Comparison of ENCODE assay signal across 27 mouse cellular contexts in the genomic region with DNA sequence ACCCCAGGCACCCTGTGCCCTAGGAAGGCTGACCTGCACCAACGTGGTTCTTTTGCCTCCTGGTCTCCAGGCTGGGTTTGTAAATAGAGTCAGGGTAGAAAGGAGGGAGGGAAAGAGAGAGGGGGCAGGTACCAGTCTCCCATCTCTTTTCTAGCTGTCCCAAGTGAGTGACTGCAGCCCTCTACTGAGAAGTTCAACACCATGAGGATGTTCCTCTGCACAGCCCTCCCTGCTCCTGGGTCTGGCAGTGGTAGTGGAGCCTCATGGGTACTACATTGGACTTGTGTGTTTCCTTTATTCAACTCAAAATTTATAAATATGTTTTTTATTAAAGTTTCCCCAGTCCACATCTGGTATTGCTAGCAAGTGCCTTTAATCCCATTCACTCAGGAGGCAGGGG.
DNase-seq lines count a peak whose midpoint lies in the region; ATAC-seq and TF ChIP-seq lines count a peak whose summit lies in the region.
"Had no signal": no experiment of that assay in that cellular context is flagged by ENCODE, and none has a peak within 500 bp of the region (broad histone marks: within the 10 kb centered on the region; RNA-seq: fewer than 3 reads in every experiment).

No protein-coding gene starts in this region.

- no peaks in the 10 kb centered on the region for H3K79me2 ChIP-seq in heart, adult 2 months (replicated peaks; ENCODE audit: control insufficient read depth, insufficient read depth, low read length)

- no peak overlapping the region for H3K9ac ChIP-seq in forebrain, embryonic 16.5 days (replicated peaks; ENCODE audit: low read depth, low read length)
- no peak overlapping the region for H3K9ac ChIP-seq in heart, adult 2 months (ENCODE audit: low read depth, low read length)
- no peak overlapping the region for H3K9ac ChIP-seq in intestine, embryonic 14.5 days (ENCODE audit: low read length)
- no peak overlapping the region for H3K9ac ChIP-seq in intestine, embryonic 16.5 days (ENCODE audit: low read depth, low read length)
- H3K9ac ChIP-seq: embryonic facial prominence, embryonic 13.5 days; embryonic facial prominence, embryonic 15.5 days; forebrain, embryonic 12.5 days had no signal

- H3K4me3 ChIP-seq in forebrain, embryonic 10.5 days, result no peak overlapping the region
- no peak overlapping the region for H3K4me3 ChIP-seq in forebrain, embryonic 16.5 days (replicated peaks; ENCODE audit: low read length)
- H3K4me3 ChIP-seq in heart, adult 2 months, result no peak overlapping the region
- no peak overlapping the region for H3K4me3 ChIP-seq in intestine, embryonic 14.5 days (ENCODE audit: low read depth, low read length)
- no peak overlapping the region for H3K4me3 ChIP-seq in intestine, embryonic 16.5 days (ENCODE audit: low read length)
- H3K4me3 ChIP-seq in lung, adult 2 months (replicated peaks; ENCODE audit: extremely low read depth, low read depth, low read length), result no peak overlapping the region
- H3K4me3 ChIP-seq: embryonic facial prominence, embryonic 13.5 days; embryonic facial prominence, embryonic 15.5 days; erythroblast, embryonic 14.5 days; forebrain, embryonic 12.5 days had no signal

- no peak for ATAC-seq in forebrain, embryonic 16.5 days
- no peak for ATAC-seq in intestine, embryonic 14.5 days (replicated peaks; ENCODE audit: low FRiP score, low TSS enrichment, low read depth)
- ATAC-seq in intestine, embryonic 16.5 days, result no peak
- ATAC-seq: activated CD4-positive, CD25-positive, alpha-beta regulatory T cell, adult 4 months; CD4-positive, CD25-positive, alpha-beta regulatory T cell, adult 4 months; forebrain, embryonic 14.5 days; Patski had no signal

- H3K4me2 ChIP-seq in forebrain, embryonic 16.5 days (ENCODE audit: low read length), result no peak overlapping the region
- no peak overlapping the region for H3K4me2 ChIP-seq in intestine, embryonic 14.5 days (ENCODE audit: low read length)
- no peak overlapping the region for H3K4me2 ChIP-seq in intestine, embryonic 16.5 days (ENCODE audit: low read depth, low read length)
- H3K4me2 ChIP-seq: embryonic facial prominence, embryonic 13.5 days; embryonic facial prominence, embryonic 15.5 days; forebrain, embryonic 12.5 days had no signal

- H3K27ac ChIP-seq in forebrain, embryonic 10.5 days, result no peak overlapping the region
- H3K27ac ChIP-seq in forebrain, embryonic 16.5 days (ENCODE audit: low read length), result no peak overlapping the region
- H3K27ac ChIP-seq in heart, adult 2 months, result no peak overlapping the region
- no peak overlapping the region for H3K27ac ChIP-seq in intestine, embryonic 14.5 days (ENCODE audit: low read depth)
- no peak overlapping the region for H3K27ac ChIP-seq in intestine, embryonic 16.5 days (ENCODE audit: low read length)
- H3K27ac ChIP-seq: embryonic facial prominence, embryonic 13.5 days; embryonic facial prominence, embryonic 15.5 days; forebrain, embryonic 12.5 days had no signal

- no peaks in the 10 kb centered on the region for H3K9me3 ChIP-seq in forebrain, embryonic 10.5 days
- H3K9me3 ChIP-seq in forebrain, embryonic 16.5 days (ENCODE audit: control insufficient read depth, low read length), result no peaks in the 10 kb centered on the region
- H3K9me3 ChIP-seq in intestine, embryonic 14.5 days (ENCODE audit: control insufficient read depth, low read length), result no peaks in the 10 kb centered on the region
- no peaks in the 10 kb centered on the region for H3K9me3 ChIP-seq in intestine, embryonic 16.5 days (ENCODE audit: control insufficient read depth, low read length)
- H3K9me3 ChIP-seq: embryonic facial prominence, embryonic 13.5 days; embryonic facial prominence, embryonic 15.5 days; forebrain, embryonic 12.5 days; G1E had no signal

- no peaks in the 10 kb centered on the region for H3K4me1 ChIP-seq in forebrain, embryonic 10.5 days
- no peaks in the 10 kb centered on the region for H3K4me1 ChIP-seq in forebrain, embryonic 16.5 days (replicated peaks; ENCODE audit: control insufficient read depth, insufficient read depth, low read length)
- H3K4me1 ChIP-seq in heart, adult 2 months (ENCODE audit: control insufficient read depth, insufficient read depth, low read length), result peaks cover 5% of the 10 kb centered on the region
- no peaks in the 10 kb centered on the region for H3K4me1 ChIP-seq in intestine, embryonic 14.5 days (replicated peaks; ENCODE audit: control insufficient read depth, insufficient read depth, low read length)
- H3K4me1 ChIP-seq in intestine, embryonic 16.5 days (ENCODE audit: control insufficient read depth, insufficient read depth, low read length), result no peaks in the 10 kb centered on the region
- H3K4me1 ChIP-seq in lung, adult 2 months (ENCODE audit: control insufficient read depth, insufficient read depth, low read length), result no peaks in the 10 kb centered on the region
- H3K4me1 ChIP-seq: embryonic facial prominence, embryonic 13.5 days; forebrain, embryonic 12.5 days had no signal

- intact Hi-C loops in heart, adult 2 months (cut with DNase I), result no loop called here

- 45% methylated on average over 1 of the region's 1 CpGs for WGBS in forebrain, embryonic 10.5 days
- 59% methylated on average over 1 of the region's 1 CpGs for WGBS in forebrain, embryonic 16.5 days
- 68% methylated on average over 1 of the region's 1 CpGs for WGBS in heart, adult 2 months
- 46% methylated on average over 1 of the region's 1 CpGs for WGBS in intestine, embryonic 14.5 days
- WGBS in intestine, embryonic 16.5 days, result 43% methylated on average over 1 of the region's 1 CpGs
- WGBS in lung, adult 2 months, result 50% methylated on average over 1 of the region's 1 CpGs

- no peak for TF ChIP-seq EP300 in heart, adult 2 months (IDR thresholded peaks at IDR 0.05; ENCODE audit: insufficient read depth, low read depth, low read length)

- TF ChIP-seq POLR2A in heart, adult 2 months (IDR thresholded peaks at IDR 0.05; ENCODE audit: insufficient read depth, low read depth, low read length), result no peak
- TF ChIP-seq POLR2A in lung, adult 2 months (IDR thresholded peaks at IDR 0.05; ENCODE audit: borderline replicate concordance, extremely low read depth, low read depth, low read length), result no peak

- DNase-seq in forebrain, embryonic 10.5 days (ENCODE audit: extremely low spot score, low spot score), result peak; percentile 6
- DNase-seq in heart, adult 11 months, result peak; percentile 73
- DNase-seq in heart, adult 2 months, result no peak
- peak; percentile 23 for DNase-seq in intestine, embryonic 14.5 days (ENCODE audit: low spot score)
- peak; percentile 1 for DNase-seq in lung, adult 2 months
- no peak for DNase-seq in lung, postnatal 25 days (ENCODE audit: low spot score)
- DNase-seq: adrenal gland, adult 8-10 months; adrenal gland, postnatal 14 days; adrenal gland, postnatal 36 days; B cell, adult 2 months; cerebellum, adult 11-12 months; cerebellum, adult 2 months; cerebellum, adult 9-10 months; cerebellum, postnatal 10 days; cerebellum, postnatal 25 days had no signal

- H3K27me3 ChIP-seq in forebrain, embryonic 10.5 days (ENCODE audit: poor library complexity, severe bottlenecking), result no peaks in the 10 kb centered on the region
- H3K27me3 ChIP-seq in forebrain, embryonic 16.5 days (replicated peaks; ENCODE audit: control insufficient read depth, insufficient read depth, low read length), result no peaks in the 10 kb centered on the region
- no peaks in the 10 kb centered on the region for H3K27me3 ChIP-seq in heart, adult 2 months (ENCODE audit: control insufficient read depth, insufficient read depth, low read length)
- H3K27me3 ChIP-seq in intestine, embryonic 14.5 days (replicated peaks; ENCODE audit: control insufficient read depth, insufficient read depth, low read length), result no peaks in the 10 kb centered on the region
- no peaks in the 10 kb centered on the region for H3K27me3 ChIP-seq in intestine, embryonic 16.5 days (replicated peaks; ENCODE audit: control insufficient read depth, insufficient read depth, low read length)
- H3K27me3 ChIP-seq: CH12.LX; embryonic facial prominence, embryonic 13.5 days; embryonic facial prominence, embryonic 15.5 days; Patski had no signal

- H3K36me3 ChIP-seq in forebrain, embryonic 10.5 days (replicated peaks), result no peaks in the 10 kb centered on the region
- no peaks in the 10 kb centered on the region for H3K36me3 ChIP-seq in forebrain, embryonic 16.5 days (ENCODE audit: control insufficient read depth, insufficient read depth)
- 0 out of 2 replicates have a peak, but pooled peaks cover 2% of the 10 kb centered on the region for H3K36me3 ChIP-seq in heart, adult 2 months (ENCODE audit: control insufficient read depth, insufficient read depth, low read length)
- H3K36me3 ChIP-seq in intestine, embryonic 14.5 days (ENCODE audit: control insufficient read depth, insufficient read depth, low read length), result no peaks in the 10 kb centered on the region
- H3K36me3 ChIP-seq in intestine, embryonic 16.5 days (ENCODE audit: control insufficient read depth, insufficient read depth, low read length), result no peaks in the 10 kb centered on the region
- H3K36me3 ChIP-seq: embryonic facial prominence, embryonic 13.5 days; embryonic facial prominence, embryonic 15.5 days; forebrain, embryonic 12.5 days; G1E had no signal

- TF ChIP-seq CTCF in heart, adult 2 months (IDR thresholded peaks at IDR 0.05), result no peak
- TF ChIP-seq CTCF in lung, adult 2 months (IDR thresholded peaks at IDR 0.05; ENCODE audit: insufficient read depth, low read length), result no peak

Comparison
In these comparisons a context has a peak if more than half of its experiments do, and no peak if none do; other contexts are left out.
1. DNase-seq: peak in forebrain, embryonic 10.5 days (single experiment), heart, adult 11 months (single experiment), intestine, embryonic 14.5 days (single experiment) and lung, adult 2 months (single experiment); none in heart, adult 2 months (0 of 2) and lung, postnatal 25 days (single experiment).